ENCODE assay signal across 10 mouse cellular contexts in genomic region chr11:61629621-61630020, GRCm38 (mm10). TPM values are rescaled to one million over a fixed set of nuclear protein-coding genes. Genes with fewer than 3 reads are reported as not detected.
A peak's percentile ranks its signal among the peaks of the same experiment; 100 is the strongest.
DNase-seq lines count a peak whose midpoint lies in the region; TF ChIP-seq lines count a peak whose summit lies in the region.
"Had no signal": no experiment of that assay in that cellular context is flagged by ENCODE, and none has a peak within 500 bp of the region (broad histone marks: within the 10 kb centered on the region; RNA-seq: fewer than 3 reads in every experiment).

No protein-coding gene starts in this region.

- intact Hi-C loops in left cerebral cortex, adult 2 months (cut with DNase I) = no loop called here

- TF ChIP-seq CTCF in left cerebral cortex, adult 2 months (IDR thresholded peaks at IDR 0.05) = peak; percentile 31

- H3K4me3 ChIP-seq in left cerebral cortex, adult 2 months = no peak overlapping the region
- H3K4me3 ChIP-seq: lung, embryonic 15.5 days had no signal

- DNase-seq in cerebellum, postnatal 10 days = peak; percentile 59 to 64
- DNase-seq in cerebellum, adult 11-12 months = no peak
- no peak for DNase-seq in left cerebral cortex, adult 2 months (ENCODE audit: extremely low spot score in 1 of 2, low spot score in 2 of 2)
- no peak for DNase-seq in left cerebral cortex, adult 8-10 months (ENCODE audit: low spot score in 2 of 2)
- DNase-seq in CD4-positive, CD25-positive, alpha-beta regulatory T cell, adult 2 months (ENCODE audit: low read depth, low spot score) = peak; percentile 72
- DNase-seq in induced T-regulatory cell, adult 2 months (ENCODE audit: low read depth) = peak; percentile 78
- no peak for DNase-seq in Muller cell, postnatal 12 days (ENCODE audit: inconsistent ontology term)
- no peak for DNase-seq in heart, adult 9 months (ENCODE audit: low spot score in 2 of 2)

- no peak overlapping the region for H3K27ac ChIP-seq in left cerebral cortex, adult 2 months
- H3K27ac ChIP-seq: lung, embryonic 15.5 days had no signal

RNA-seq across cellular contexts. Expression of gene Grap, which starts 23.4 kb away (rescaled TPM):
- total RNA-seq in left cerebral cortex, adult 2 months (2021) = 1 to 10 TPM; 4.1 TPM
- 1 to 10 TPM; 3.3 to 5.2 (median 4.9) TPM for total RNA-seq in left cerebral cortex, adult 8-10 months (2022)

RNA-seq across cellular contexts. Expression of gene Epn2, which starts 50.1 kb away (rescaled TPM):
- total RNA-seq in left cerebral cortex, adult 2 months (2021) = 100 to 1,000 TPM; 113 TPM
- 100 to 1,000 TPM; 101 to 118 (median 107) TPM for total RNA-seq in left cerebral cortex, adult 8-10 months (2022)
- total RNA-seq: hematopoietic stem cell, adult 5-6 weeks had no signal

RNA-seq across cellular contexts. Expression of gene Fam83g, which starts 54.3 kb away (rescaled TPM):
- total RNA-seq in left cerebral cortex, adult 2 months (2021) = under 1 TPM in 1 of 2 experiments, not detected in 1; 0.09 TPM
- under 1 TPM in 2 of 4 experiments, not detected in 2; 0.09 to 0.28 TPM for total RNA-seq in left cerebral cortex, adult 8-10 months (2022)

Comparison
In these comparisons a context has a peak if more than half of its experiments do, and no peak if none do; other contexts are left out.
1. DNase-seq: peak in cerebellum, postnatal 10 days (2 of 2), CD4-positive, CD25-positive, alpha-beta regulatory T cell, adult 2 months (single experiment) and induced T-regulatory cell, adult 2 months (single experiment); none in cerebellum, adult 11-12 months (single experiment), left cerebral cortex, adult 2 months (0 of 2), left cerebral cortex, adult 8-10 months (0 of 2), Muller cell, postnatal 12 days (single experiment) and heart, adult 9 months (0 of 2).